Mouse (Mus musculus) lung, postnatal 0 days (tissue): ENCODE results near the gene Fbxw27.
"Not testable (repeated sequence)": the region's sequence is repeated elsewhere in the genome, so short reads cannot be mapped to it uniquely, and the experiment has no call there.

Experiments used
- CTCF ChIP-seq: IDR thresholded peaks from 2 replicates; pipeline ENCODE4 v1.5.1; 2016; ENCODE audit warnings: antibody characterized with exemption, mild to moderate bottlenecking
- EP300 ChIP-seq: IDR thresholded peaks from 2 replicates; pipeline ENCODE4 v1.6.1; 2016; ENCODE audit warnings: antibody characterized with exemption, mild to moderate bottlenecking, control low read depth

GRCm38 (mm10) chr9:109745989-109746388 is 44.5 kb downstream of the Fbxw27 start, which contains the start of gene Fbxw26:
- not testable (repeated sequence) for TF ChIP-seq CTCF, EP300
